Mouse (Mus musculus) adipocyte (in vitro differentiated cells): ENCODE measurements around the gene Cpa4.

Experiments used
- DNase-seq: peaks from one replicate; pipeline ENCODE4 v3.0.0-alpha.2; 2016; ENCODE audit warnings: low spot score

Cpa4 gene

DNA sequence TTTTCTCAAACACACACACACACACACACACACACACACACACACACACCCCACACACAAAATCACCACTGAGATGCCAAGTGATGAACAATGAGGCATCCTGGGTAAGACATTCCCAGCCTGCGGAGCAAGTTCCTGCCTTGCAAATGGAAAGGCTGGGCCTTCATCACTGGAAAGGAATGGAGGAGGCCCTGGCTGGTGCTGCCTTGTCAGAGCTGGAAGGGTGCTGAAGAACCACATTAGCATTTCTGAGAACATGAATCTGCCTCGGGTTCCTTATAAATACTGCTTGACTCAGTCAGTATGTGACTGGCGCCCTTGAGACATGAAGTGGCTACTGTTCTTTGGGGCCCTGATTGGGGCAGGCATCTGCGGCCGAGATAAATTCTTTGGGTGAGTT is at the start of gene Cpa4:
TSS of gene Cpa4 (plus strand) at position 301 of the 400 bp plus-strand sequence.
- DNase-seq = no peak

DNA sequence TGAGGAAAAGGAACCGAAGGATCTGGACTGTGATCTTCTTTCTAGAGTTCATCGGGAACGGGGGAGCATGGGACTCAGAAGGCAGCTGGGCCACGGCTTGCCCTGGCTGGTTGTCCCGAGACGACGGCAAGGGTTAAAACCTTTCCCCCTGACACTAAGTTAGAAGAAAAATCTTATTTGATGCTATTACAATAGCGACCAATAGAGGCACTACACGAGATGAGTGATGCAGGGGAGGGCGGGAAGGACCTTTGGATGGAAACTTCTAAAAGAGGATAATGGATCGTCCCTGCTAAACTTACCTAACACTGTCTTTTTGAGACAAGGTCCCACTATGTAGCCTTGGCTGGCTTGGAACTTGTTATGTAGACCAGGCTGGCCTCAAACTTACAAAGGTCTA is 47.8 kb upstream of the Cpa4 start:
- DNase-seq = no peak

DNA sequence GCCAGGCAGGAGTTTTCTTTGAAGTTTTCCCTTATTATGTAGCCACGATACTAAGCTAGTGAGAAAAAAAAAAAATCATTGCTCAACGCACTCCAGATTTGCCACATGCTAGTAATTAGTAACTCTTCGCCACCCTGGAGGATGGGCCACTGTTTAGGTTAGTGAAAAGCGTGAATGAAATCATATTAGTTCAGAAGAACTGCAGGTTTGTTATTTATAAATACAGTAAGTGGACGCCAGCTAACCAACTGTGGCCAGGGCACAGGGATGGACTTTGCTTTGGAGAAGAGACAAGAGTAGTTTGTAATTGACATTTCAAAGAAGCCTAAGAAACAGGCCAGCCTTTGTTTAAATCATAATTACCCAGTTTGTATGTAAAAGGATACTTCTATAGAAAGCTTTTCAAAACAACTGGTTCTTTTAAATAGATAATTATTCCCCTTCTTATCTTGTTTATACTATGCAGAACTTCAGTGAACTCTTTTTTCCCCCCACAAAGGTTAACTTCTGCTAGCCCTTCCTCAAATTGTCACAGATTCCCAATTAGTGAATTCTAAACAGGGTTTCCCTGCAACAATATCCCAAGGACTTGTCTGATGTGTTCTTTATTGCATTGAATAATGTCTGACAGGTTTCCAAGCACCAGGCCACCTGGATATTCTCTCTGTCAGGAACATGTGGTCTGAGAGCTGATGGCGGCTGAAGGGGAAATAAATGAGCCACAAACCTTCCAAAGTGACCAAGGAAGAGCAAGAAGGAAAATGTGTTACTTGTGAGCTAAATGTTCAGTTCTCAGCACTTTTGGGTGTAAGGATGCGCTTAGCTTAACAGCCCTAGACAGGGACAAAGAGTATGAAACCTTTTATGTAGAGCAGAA is 42.5 kb upstream of the Cpa4 start:
- DNase-seq = no peak

- DNase-seq = no peak
Measured at GRCm38 (mm10) chr6:30526586-30527515, 41.3 kb upstream of the Cpa4 start.

- no peak for DNase-seq
Measured at GRCm38 (mm10) chr6:30528800-30529199, 39.4 kb upstream of the Cpa4 start.

GRCm38 (mm10) chr6:30535340-30535739 is 32.8 kb upstream of the Cpa4 start:
- DNase-seq = peak; percentile 72

GRCm38 (mm10) chr6:30538240-30538639 is 29.9 kb upstream of the Cpa4 start:
- DNase-seq = no peak

GRCm38 (mm10) chr6:30538800-30539199 is 29.4 kb upstream of the Cpa4 start:
- DNase-seq = no peak

DNA sequence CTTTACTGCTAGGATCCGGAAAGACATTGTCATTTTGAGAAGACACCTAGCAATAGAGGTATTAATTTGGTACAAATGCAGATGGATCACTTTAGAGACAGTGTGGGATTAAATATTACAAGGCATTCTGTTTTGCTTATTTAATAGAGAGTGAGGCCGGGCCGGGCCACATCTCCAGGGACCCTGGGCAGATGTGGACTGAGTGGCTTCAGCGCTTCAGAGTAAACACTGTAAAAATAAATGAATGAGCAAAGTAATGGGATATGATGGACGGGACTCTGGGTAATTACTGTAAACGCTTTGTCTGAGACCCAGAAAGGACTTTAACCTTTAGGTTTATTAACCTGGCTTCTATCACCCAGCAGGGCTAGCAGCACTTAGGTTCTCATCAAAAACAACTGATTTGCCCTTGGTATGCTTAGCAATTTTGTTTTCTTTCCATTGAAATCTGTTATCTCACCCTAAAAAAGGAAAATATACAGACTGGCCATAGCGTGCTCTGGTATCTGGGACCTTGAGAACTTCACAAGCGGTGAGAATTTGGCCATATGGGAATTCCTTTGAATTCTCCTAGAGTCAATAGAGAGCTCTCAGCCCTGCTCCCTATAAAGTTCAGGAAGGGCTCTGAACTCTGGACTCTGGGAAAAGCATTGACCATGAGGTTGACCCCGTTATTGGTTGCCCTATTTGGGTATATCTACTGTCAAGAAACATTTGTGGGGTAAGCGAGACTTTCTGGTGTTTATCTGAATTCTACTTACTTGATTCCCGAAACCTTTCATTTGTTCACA is 27.0 kb upstream of the Cpa4 start, which contains the start of gene Cpa2:
TSS of gene Cpa2 (plus strand) at position 574 of the 791 bp plus-strand sequence.
- no peak for DNase-seq

DNA sequence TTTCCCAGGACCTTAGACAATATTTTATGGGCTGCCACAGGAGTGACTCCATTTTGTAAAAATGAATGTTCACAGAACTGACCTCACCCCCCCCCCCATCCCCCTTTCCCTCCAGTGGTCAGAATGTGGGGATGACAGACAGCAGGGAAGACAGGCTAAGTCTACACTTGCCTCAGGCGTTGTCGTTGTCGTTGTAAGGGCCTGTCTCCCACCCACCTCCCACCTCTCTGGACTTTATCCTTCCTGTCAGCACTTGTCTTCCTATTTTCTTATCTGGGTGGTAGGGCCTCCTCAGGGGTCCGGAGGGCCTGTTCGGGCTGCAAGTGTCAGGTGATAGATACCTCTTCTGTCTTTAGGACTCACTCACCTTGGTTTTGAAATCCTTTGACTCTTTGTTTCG is 25.9 kb upstream of the Cpa4 start:
- DNase-seq = no peak

DNA sequence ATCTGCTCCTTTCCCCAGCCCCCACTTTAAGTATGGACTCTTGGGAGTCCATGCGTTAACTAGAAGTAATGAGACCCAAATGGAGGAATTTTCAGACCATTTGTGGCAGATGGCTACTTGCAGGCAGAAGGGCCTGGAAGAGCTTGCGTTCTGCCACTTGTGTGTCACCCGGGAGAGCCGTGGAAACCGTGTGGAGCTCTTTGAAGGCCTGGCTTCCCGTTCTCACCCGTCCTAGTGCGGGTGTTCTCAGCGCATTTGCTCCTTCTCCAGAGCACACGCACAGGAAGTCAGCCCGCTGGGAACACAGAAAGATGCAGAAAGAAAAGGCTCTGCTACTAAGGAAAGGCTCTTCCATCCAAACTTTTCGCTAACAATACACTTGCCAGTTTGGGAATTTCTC is 25.1 kb upstream of the Cpa4 start:
- DNase-seq = no peak

- DNase-seq = no peak
Measured at GRCm38 (mm10) chr6:30543851-30544250, 24.3 kb upstream of the Cpa4 start.

GRCm38 (mm10) chr6:30545689-30546088 is 22.5 kb upstream of the Cpa4 start:
- no peak for DNase-seq

- DNase-seq = no peak
Measured at GRCm38 (mm10) chr6:30546571-30547273, 21.4 kb upstream of the Cpa4 start.

- DNase-seq = no peak
Measured at GRCm38 (mm10) chr6:30547274-30547645, 20.9 kb upstream of the Cpa4 start.

- peak; percentile 93 for DNase-seq
Measured at GRCm38 (mm10) chr6:30547656-30548306, 20.4 kb upstream of the Cpa4 start.

DNA sequence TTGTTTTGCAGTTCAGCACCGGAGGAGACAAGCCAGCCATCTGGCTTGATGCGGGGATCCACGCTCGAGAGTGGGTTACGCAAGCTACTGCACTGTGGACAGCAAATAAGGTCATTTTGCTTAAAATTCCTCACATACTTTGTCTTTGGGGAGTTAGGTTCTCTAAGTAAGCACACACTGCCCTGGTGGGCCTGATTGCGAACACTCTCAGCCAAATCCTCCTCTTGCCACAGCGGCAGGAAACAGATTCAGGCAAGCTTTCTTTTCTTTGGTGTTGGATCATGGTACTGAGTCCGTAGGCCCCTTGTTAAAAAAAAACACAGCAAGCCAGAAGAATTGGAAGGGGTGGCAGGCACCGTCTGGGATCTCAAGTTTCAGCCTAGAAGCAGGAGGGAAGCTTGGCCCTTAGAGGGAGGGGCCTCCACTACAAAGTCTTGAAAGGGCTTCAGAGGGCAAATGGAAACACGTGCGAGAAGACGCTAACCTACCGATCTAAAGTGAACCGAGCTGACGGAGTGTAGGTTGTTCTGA is 18.9 kb upstream of the Cpa4 start:
- peak; percentile 50 for DNase-seq

- DNase-seq = peak; percentile 84
Measured at GRCm38 (mm10) chr6:30550496-30551192, 17.5 kb upstream of the Cpa4 start.

DNA sequence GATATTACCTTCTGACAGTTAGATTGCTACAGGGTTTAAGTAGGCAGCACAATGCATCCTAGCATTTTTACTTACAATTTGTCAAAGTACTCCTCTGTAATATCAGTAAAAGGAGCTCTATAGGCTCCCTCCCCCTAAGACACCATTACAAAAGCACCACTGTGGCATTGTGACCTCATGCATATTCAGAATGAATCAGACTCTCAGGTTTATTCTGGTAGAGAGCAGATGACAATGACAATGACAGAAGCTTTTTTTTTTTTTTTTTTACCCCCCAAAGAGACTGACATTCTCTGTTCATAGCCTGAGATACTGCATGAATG is 17.0 kb upstream of the Cpa4 start:
- no peak for DNase-seq
